Mouse (Mus musculus): Measurements from ENCODE around the gene Bmp3. TPM values are rescaled to one million over a fixed set of nuclear protein-coding genes. Genes with fewer than 3 reads are reported as not detected.
A peak's percentile ranks its signal among the peaks of the same experiment; 100 is the strongest.

Gene Bmp3
- polyA plus RNA-seq (2012; rRNA removed) = 6.2 and 11.5 TPM in 2 replicates

DNA sequence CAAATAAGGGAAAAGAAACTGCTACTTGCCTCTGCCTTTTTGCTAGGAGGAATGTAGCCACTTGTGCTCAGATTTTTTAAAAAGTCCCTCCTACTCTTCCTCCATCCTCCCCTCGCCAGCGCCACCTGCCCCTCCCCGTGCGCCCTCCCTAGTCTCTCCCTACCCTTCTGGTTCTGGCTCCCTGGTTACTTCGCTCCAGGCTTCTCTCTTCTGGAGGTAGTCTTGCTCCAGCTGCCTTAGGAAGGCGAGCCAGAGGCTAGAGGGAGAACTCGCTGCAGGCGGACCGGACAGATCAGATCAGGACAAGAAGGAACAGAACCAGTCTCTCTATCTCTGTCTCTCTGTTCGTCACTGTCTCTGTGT lies at the start of gene Bmp3:
Gene Bmp3, plus strand, starts transcription at position 152 of the 363 bp plus-strand sequence.
- H3K27ac ChIP-seq (ENCODE audit: insufficient read depth, low read depth, low read length) = peak within 1 kb of the TSS; percentile 42
- H3K4me1 ChIP-seq (ENCODE audit: control insufficient read depth, insufficient read depth, insufficient read length, low read length) = peaks cover 8% of the 10 kb centered on the region
- no peaks in the 10 kb centered on the region for H3K36me3 ChIP-seq (ENCODE audit: control insufficient read depth, insufficient read depth, low read length)
- H3K4me3 ChIP-seq (ENCODE audit: low read depth, low read length) = peak within 1 kb of the TSS; percentile 83
- WGBS = 2% methylated on average over 10 of the region's 10 CpGs
- H3K27me3 ChIP-seq (ENCODE audit: control insufficient read depth, insufficient read depth, low read length) = no peaks in the 10 kb centered on the region
- no peak for TF ChIP-seq CTCF (IDR thresholded peaks at IDR 0.05; ENCODE audit: extremely low read depth, insufficient read length, insufficient replicate concordance, low read depth, low read length)
- no peak; the same call in 1 of the 2 replicates for TF ChIP-seq POLR2A (IDR thresholded peaks at IDR 0.05; ENCODE audit: low read depth, low read length)

DNA sequence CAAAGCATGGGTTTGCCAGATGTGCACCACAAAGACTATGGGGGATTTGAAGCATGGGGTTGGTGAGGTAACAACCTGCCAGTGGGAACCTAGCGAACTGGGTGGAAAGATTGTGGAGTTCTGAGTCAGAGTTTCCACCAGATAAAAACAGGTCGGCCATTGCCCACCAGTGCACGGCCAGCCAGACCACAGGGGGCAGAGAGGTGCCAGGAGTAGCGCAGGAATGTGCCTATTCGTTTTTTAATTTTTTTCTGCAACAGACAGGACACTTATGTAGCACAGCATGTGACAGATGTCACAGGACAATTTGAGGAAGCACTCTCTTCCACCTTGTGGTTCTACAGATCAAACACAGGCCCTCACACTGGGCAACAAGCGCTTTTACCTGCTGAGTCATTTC lies 49.5 kb upstream of the Bmp3 start:
- Histone ChIP-seq H3K4me1 (ENCODE audit: control insufficient read depth, insufficient read depth, insufficient read length, low read length) (no peaks in the 10 kb centered on the region), H3K27me3 (ENCODE audit: control insufficient read depth, insufficient read depth, low read length) (no peaks in the 10 kb centered on the region)

DNA sequence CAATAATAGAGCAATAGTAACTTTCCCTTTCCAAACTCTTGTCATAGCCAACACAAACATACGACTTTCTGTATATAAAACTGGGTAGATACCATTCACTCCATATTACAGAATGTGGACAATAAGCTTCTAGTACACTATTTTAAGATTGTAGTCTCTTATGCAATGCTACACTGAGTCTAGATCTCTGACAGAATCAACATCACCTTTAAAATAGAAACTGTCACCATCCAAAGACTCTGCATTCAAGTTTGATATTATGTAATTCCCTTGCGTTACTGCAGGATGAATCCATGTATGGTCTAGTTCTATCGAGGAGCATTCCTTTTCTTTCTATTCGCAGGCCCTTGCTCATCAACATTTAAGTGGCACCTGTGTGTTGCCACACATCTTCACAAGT lies 47.7 kb upstream of the Bmp3 start:
- H3K27me3 ChIP-seq (ENCODE audit: control insufficient read depth, insufficient read depth, low read length) = no peaks in the 10 kb centered on the region
- TF ChIP-seq CTCF (IDR thresholded peaks at IDR 0.05; ENCODE audit: extremely low read depth, insufficient read length, insufficient replicate concordance, low read depth, low read length) = no peak
- TF ChIP-seq POLR2A (IDR thresholded peaks at IDR 0.05; ENCODE audit: low read depth, low read length) = no peak
- WGBS = 86% methylated on average over 4 of the region's 4 CpGs
- H3K27ac ChIP-seq (ENCODE audit: insufficient read depth, low read depth, low read length) = no peak overlapping the region
- H3K4me1 ChIP-seq (ENCODE audit: control insufficient read depth, insufficient read depth, insufficient read length, low read length) = no peaks in the 10 kb centered on the region
- no peak overlapping the region for H3K4me3 ChIP-seq (ENCODE audit: low read depth, low read length)
- H3K36me3 ChIP-seq (ENCODE audit: control insufficient read depth, insufficient read depth, low read length) = no peaks in the 10 kb centered on the region

More for the DNA sequence above, 49.5 kb upstream of the Bmp3 start:
- H3K36me3 ChIP-seq (ENCODE audit: control insufficient read depth, insufficient read depth, low read length) = no peaks in the 10 kb centered on the region
- WGBS = 92% methylated on average over 6 of the region's 6 CpGs
- no peak overlapping the region for H3K4me3 ChIP-seq (ENCODE audit: low read depth, low read length)
- H3K27ac ChIP-seq (ENCODE audit: insufficient read depth, low read depth, low read length) = no peak overlapping the region
- TF ChIP-seq CTCF (IDR thresholded peaks at IDR 0.05; ENCODE audit: extremely low read depth, insufficient read length, insufficient replicate concordance, low read depth, low read length) (no peak), POLR2A (IDR thresholded peaks at IDR 0.05; ENCODE audit: low read depth, low read length) (no peak)

DNA sequence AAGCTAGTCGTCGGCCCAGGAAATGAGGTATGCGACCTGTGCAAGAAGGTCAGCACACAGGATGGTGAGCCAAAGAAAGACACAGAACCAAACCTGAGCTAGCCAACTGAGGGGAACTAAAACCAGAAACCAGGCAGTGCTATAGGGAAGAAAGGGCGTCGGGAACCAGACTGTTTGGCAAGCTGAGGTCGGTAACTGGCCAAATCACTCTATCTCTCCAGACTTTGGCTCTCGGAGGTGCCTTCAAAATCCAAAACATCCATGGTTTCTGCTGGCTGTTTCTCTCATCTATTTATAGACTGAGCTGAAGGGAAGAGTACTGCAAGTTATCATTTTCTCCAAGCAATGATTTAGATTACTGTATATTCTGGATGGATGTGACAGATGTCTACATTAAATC lies 47.2 kb upstream of the Bmp3 start:
- H3K27ac ChIP-seq (ENCODE audit: insufficient read depth, low read depth, low read length) = no peak overlapping the region
- 74% methylated on average over 7 of the region's 7 CpGs for WGBS
- H3K4me3 ChIP-seq (ENCODE audit: low read depth, low read length) = no peak overlapping the region

DNA sequence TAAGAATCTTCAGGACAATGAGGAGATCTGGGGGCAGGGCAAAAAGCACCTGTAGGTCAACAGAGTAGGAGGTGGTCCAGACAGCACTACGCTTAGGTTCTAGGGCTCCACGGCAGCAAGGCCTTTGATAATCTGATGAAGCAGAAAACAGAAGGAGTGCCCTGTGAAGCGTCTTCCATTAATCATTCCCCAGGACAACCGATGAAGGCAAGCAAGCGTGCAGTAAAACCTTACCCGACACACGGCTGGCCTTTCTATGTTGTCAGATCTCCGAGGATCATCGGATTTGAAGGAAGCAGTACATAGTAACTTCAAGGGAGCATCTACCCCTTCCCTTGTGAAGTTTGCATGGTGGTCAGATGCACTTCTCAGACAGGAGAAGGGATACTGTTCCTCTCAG lies 46.3 kb upstream of the Bmp3 start:
- 45% methylated on average over 9 of the region's 9 CpGs for whole genome bisulfite sequencing
- no peak for TF ChIP-seq CTCF (IDR thresholded peaks at IDR 0.05; ENCODE audit: extremely low read depth, insufficient read length, insufficient replicate concordance, low read depth, low read length)
- no peak for TF ChIP-seq POLR2A (IDR thresholded peaks at IDR 0.05; ENCODE audit: low read depth, low read length)
- Histone ChIP-seq H3K27me3 (ENCODE audit: control insufficient read depth, insufficient read depth, low read length) (no peaks in the 10 kb centered on the region), H3K4me1 (ENCODE audit: control insufficient read depth, insufficient read depth, insufficient read length, low read length) (no peaks in the 10 kb centered on the region), H3K27ac (ENCODE audit: insufficient read depth, low read depth, low read length) (no peak overlapping the region), H3K4me3 (ENCODE audit: low read depth, low read length) (no peak overlapping the region), H3K36me3 (ENCODE audit: control insufficient read depth, insufficient read depth, low read length) (no peaks in the 10 kb centered on the region)

More for the DNA sequence above, 47.2 kb upstream of the Bmp3 start:
- TF ChIP-seq CTCF (IDR thresholded peaks at IDR 0.05; ENCODE audit: extremely low read depth, insufficient read length, insufficient replicate concordance, low read depth, low read length) (no peak), POLR2A (IDR thresholded peaks at IDR 0.05; ENCODE audit: low read depth, low read length) (no peak)
- no peaks in the 10 kb centered on the region for H3K27me3 ChIP-seq (ENCODE audit: control insufficient read depth, insufficient read depth, low read length)
- H3K36me3 ChIP-seq (ENCODE audit: control insufficient read depth, insufficient read depth, low read length) = no peaks in the 10 kb centered on the region
- no peaks in the 10 kb centered on the region for H3K4me1 ChIP-seq (ENCODE audit: control insufficient read depth, insufficient read depth, insufficient read length, low read length)

DNA sequence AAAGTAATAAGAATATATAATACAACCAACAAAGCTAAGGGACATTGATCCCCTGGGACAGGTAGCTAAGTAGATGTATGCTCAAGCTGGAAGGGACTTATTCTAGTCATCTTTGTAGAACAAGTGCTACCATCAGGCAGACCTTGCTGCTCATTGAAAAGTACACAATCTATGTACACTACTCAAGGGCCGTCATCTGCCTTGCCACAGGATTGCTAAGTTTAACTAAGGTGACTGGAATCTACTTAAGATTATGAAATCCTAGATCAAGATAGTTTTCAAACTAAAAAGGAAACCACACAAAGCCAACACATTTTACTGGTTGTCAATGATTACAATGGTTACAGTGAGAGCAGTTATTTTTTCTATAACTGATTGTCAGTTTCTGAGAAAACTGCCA lies 41.8 kb upstream of the Bmp3 start:
- Histone ChIP-seq H3K4me1 (ENCODE audit: control insufficient read depth, insufficient read depth, insufficient read length, low read length) (no peaks in the 10 kb centered on the region), H3K36me3 (ENCODE audit: control insufficient read depth, insufficient read depth, low read length) (no peaks in the 10 kb centered on the region), H3K4me3 (ENCODE audit: low read depth, low read length) (no peak overlapping the region), H3K27ac (ENCODE audit: insufficient read depth, low read depth, low read length) (no peak overlapping the region), H3K27me3 (ENCODE audit: control insufficient read depth, insufficient read depth, low read length) (no peaks in the 10 kb centered on the region)
- 86% methylated on average over 1 of the region's 1 CpGs for WGBS
- TF ChIP-seq POLR2A (IDR thresholded peaks at IDR 0.05; ENCODE audit: low read depth, low read length) = no peak
- TF ChIP-seq CTCF (IDR thresholded peaks at IDR 0.05; ENCODE audit: extremely low read depth, insufficient read length, insufficient replicate concordance, low read depth, low read length) = no peak

DNA sequence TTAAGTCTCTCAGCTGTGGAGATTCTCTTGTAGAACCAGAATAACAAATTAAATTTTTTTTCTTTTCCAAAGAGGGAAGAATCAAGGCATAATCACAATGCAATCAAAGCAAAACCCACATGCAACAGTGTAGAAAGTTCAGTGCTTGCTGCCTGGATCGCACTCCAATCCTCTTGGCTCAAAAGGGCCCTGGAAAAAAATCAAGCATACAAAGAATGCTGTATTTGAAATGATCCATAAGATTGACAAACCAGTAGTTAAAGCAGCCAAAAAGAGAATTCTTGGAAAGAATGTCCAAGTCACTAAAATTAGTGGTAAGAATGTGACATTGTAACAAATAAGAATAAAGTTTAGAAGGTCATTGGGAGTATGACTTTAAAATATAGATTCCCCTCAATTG lies 38.9 kb upstream of the Bmp3 start:
- no peaks in the 10 kb centered on the region for H3K4me1 ChIP-seq (ENCODE audit: control insufficient read depth, insufficient read depth, insufficient read length, low read length)
- WGBS = 89% methylated on average over 1 of the region's 1 CpGs
- TF ChIP-seq POLR2A (IDR thresholded peaks at IDR 0.05; ENCODE audit: low read depth, low read length) = no peak
- TF ChIP-seq CTCF (IDR thresholded peaks at IDR 0.05; ENCODE audit: extremely low read depth, insufficient read length, insufficient replicate concordance, low read depth, low read length) = no peak
- H3K27me3 ChIP-seq (ENCODE audit: control insufficient read depth, insufficient read depth, low read length) = no peaks in the 10 kb centered on the region
- no peak overlapping the region for H3K4me3 ChIP-seq (ENCODE audit: low read depth, low read length)
- H3K36me3 ChIP-seq (ENCODE audit: control insufficient read depth, insufficient read depth, low read length) = no peaks in the 10 kb centered on the region
- no peak overlapping the region for H3K27ac ChIP-seq (ENCODE audit: insufficient read depth, low read depth, low read length)

DNA sequence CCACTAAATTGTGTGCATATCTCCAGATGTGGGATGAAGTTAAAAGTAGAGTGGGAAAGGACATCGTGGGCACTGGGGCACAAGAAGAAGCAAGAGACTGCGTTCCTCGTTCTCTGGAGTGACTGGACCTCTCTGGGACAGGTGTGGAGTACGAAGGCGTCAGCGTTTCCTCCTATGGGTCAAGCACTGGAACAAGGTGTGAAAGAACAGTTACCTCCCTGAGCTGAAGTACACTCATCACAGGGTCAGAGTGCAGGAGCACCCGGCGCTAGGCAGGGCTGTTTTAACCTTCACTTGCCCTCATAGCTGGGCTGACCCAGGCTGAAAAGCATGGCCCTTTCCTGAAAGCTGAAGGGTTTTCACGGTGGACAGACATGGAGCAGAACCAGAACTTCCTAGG lies 20.5 kb upstream of the Bmp3 start:
- WGBS = 76% methylated on average over 9 of the region's 9 CpGs
- Histone ChIP-seq H3K27me3 (ENCODE audit: control insufficient read depth, insufficient read depth, low read length) (no peaks in the 10 kb centered on the region), H3K27ac (ENCODE audit: insufficient read depth, low read depth, low read length) (no peak overlapping the region), H3K4me1 (ENCODE audit: control insufficient read depth, insufficient read depth, insufficient read length, low read length) (peaks cover 5% of the 10 kb centered on the region; the same call in 1 of the 2 replicates), H3K36me3 (ENCODE audit: control insufficient read depth, insufficient read depth, low read length) (no peaks in the 10 kb centered on the region), H3K4me3 (ENCODE audit: low read depth, low read length) (no peak overlapping the region)
- TF ChIP-seq CTCF (IDR thresholded peaks at IDR 0.05; ENCODE audit: extremely low read depth, insufficient read length, insufficient replicate concordance, low read depth, low read length) = no peak
- TF ChIP-seq POLR2A (IDR thresholded peaks at IDR 0.05; ENCODE audit: low read depth, low read length) = no peak
